Mouse (Mus musculus): ENCODE measurements at regions not wholly inside any gene's neighbourhood (a gene's known extent, or its start where the extent isn't known, plus 50 kb on each side); places are given as distances from the start of the nearest gene placed in this dataset.

GRCm38 (mm10) chr12:51118781-51119180 is 229.1 kb upstream of the G2e3 start:
- no peak for DNase-seq

GRCm38 (mm10) chr12:51118021-51118694 is 229.7 kb upstream of the G2e3 start:
- no peak for DNase-seq

GRCm38 (mm10) chr12:51117436-51118020 is 230.3 kb upstream of the G2e3 start:
- DNase-seq, result no peak

- DNase-seq, result no peak
These were observed 236.1 kb upstream of the G2e3 start for GRCm38 (mm10) chr12:51111811-51112210.

GRCm38 (mm10) chr12:51108044-51108443 is 239.8 kb upstream of the G2e3 start:
- DNase-seq, result no peak

- no peak for DNase-seq
These were observed 244.3 kb upstream of the G2e3 start for GRCm38 (mm10) chr12:51103541-51104042.

- DNase-seq, result no peak
These were observed 246.2 kb upstream of the G2e3 start for GRCm38 (mm10) chr12:51101636-51102035.

- DNase-seq, result no peak
These were observed 247.0 kb upstream of the G2e3 start for GRCm38 (mm10) chr12:51100868-51101267.

GRCm38 (mm10) chr12:51095974-51096373 is 251.9 kb upstream of the G2e3 start:
- DNase-seq, result no peak

GRCm38 (mm10) chr12:51089324-51089723 is 258.5 kb upstream of the G2e3 start:
- no peak for DNase-seq

- no peak for DNase-seq
These were observed 266.1 kb upstream of the G2e3 start for GRCm38 (mm10) chr12:51081809-51082208.

- no peak for DNase-seq
These were observed 274.4 kb upstream of the G2e3 start for GRCm38 (mm10) chr12:51073503-51073902.

GRCm38 (mm10) chr12:51060931-51061330 is 286.9 kb upstream of the G2e3 start:
- no peak for DNase-seq

- no peak for DNase-seq
These were observed 289.3 kb upstream of the G2e3 start for GRCm38 (mm10) chr12:51058569-51058968.

- no peak for DNase-seq
These were observed 289.8 kb upstream of the G2e3 start for GRCm38 (mm10) chr12:51058104-51058503.

- DNase-seq, result no peak
These were observed 300.7 kb upstream of the G2e3 start for GRCm38 (mm10) chr12:51047116-51047515.

- DNase-seq, result no peak
These were observed 302.4 kb upstream of the G2e3 start for GRCm38 (mm10) chr12:51045437-51045836.

- no peak for DNase-seq
These were observed 302.8 kb upstream of the G2e3 start for GRCm38 (mm10) chr12:51045020-51045419.

GRCm38 (mm10) chr12:51032193-51032592 is 315.7 kb upstream of the G2e3 start:
- no peak for DNase-seq

- no peak for DNase-seq
These were observed 319.2 kb upstream of the G2e3 start for GRCm38 (mm10) chr12:51028601-51029174.

- no peak for DNase-seq
These were observed 321.8 kb upstream of the G2e3 start for GRCm38 (mm10) chr12:51026046-51026445.

- no peak for DNase-seq
These were observed 322.3 kb upstream of the G2e3 start for GRCm38 (mm10) chr12:51025531-51025930.

GRCm38 (mm10) chr12:51024057-51024743 is 323.7 kb upstream of the G2e3 start:
- no peak for DNase-seq
